Mouse (Mus musculus) neural tube, embryonic 12.5 days (tissue): ENCODE results near the gene 4930550C14Rik. TPM values are rescaled to one million over a fixed set of nuclear protein-coding genes. Genes with fewer than 3 reads are reported as not detected.

Source experiments
- ATAC-seq: fragments of 200-750 bp; cut with Nextera tagmentation; 2 replicates; pipeline ENCODE4 v1.8.0; 2017; ENCODE audit warnings: low read depth, mild to moderate bottlenecking, moderate TSS enrichment, moderate library complexity; ENCODE audit not compliant: low FRiP score
- H3K27ac ChIP-seq: fragments of 300-500 bp; sonication (generic); 2 replicates; pipeline ENCODE4 v1.5.1; 2016
- H3K27me3 ChIP-seq: fragments of 300-500 bp; sonication (generic); replicated peaks from 2 replicates; pipeline ENCODE4 v1.6.1; 2016; ENCODE audit warnings: mild to moderate bottlenecking
- H3K36me3 ChIP-seq: fragments of 300-500 bp; sonication (generic); 2 replicates; pipeline ENCODE4 v1.6.1; 2016; ENCODE audit warnings: mild to moderate bottlenecking
- H3K4me1 ChIP-seq: fragments of 300-500 bp; sonication (generic); 2 replicates; pipeline ENCODE4 v1.6.1; 2016
- H3K4me2 ChIP-seq: fragments of 300-500 bp; sonication (generic); replicated peaks from 2 replicates; pipeline ENCODE4 v1.6.1; 2016; ENCODE audit warnings: mild to moderate bottlenecking
- H3K4me3 ChIP-seq: fragments of 300-500 bp; sonication (generic); 2 replicates; pipeline ENCODE4 v1.5.1; 2016
- H3K9ac ChIP-seq: fragments of 300-500 bp; sonication (generic); 2 replicates; pipeline ENCODE4 v1.6.1; 2016; ENCODE audit warnings: mild to moderate bottlenecking
- H3K9me3 ChIP-seq: fragments of 300-500 bp; sonication (generic); 2 replicates; pipeline ENCODE4 v1.6.1; 2016; ENCODE audit warnings: mild to moderate bottlenecking
- WGBS: fragments of 180-500 bp; shearing (Covaris S2); methylation state at CpG from one replicate; pipeline ENCODE4 v1.1.7; 2016; 5-methylcytosine and 5-hydroxymethylcytosine counted together
- microRNA-seq: library from miRNA; unstranded; fragments of <30 nt; microRNA quantifications from one replicate; pipeline ENCODE4, GENCODE M21; 2017
- polyA plus RNA-seq: library from polyadenylated mRNA; unstranded; fragments of >200 nt; fragmentation: Nextera tagmentation; extraction: Ambion mirVana; gene quantifications from 2 replicates; pipeline ENCODE4 v1.2.1, GENCODE M21; 2016

The 4930550C14Rik gene
- polyA plus RNA-seq, 1 experiment from 2014 or later: 0.39 TPM

DNA sequence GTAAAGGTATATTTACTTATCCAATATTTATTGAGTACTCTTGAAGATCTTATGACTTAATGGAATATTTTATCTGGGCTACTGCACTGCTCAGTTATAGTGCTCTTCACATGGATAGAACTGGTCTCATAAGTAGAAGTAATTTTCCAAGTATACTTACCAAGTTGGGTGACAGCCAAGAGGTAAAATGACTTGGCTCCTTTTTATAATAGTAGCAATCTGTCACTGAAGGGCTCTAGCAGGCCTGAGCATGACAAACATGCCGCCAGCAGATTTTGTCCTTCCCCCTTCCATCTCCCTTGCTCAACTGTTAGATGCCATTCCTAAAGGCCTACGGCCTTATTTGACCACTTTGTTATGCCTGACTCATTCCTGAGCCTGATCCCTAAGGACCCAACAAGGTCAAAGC lies 6.8 kb downstream of the 4930550C14Rik start:
- Histone ChIP-seq H3K27ac (no peak overlapping the region), H3K4me1 (peaks cover 10% of the 10 kb centered on the region), H3K4me2 (no peak overlapping the region), H3K9me3 (no peaks in the 10 kb centered on the region), H3K9ac (no peak overlapping the region), H3K36me3 (no peaks in the 10 kb centered on the region), H3K4me3 (no peak overlapping the region), H3K27me3 (no peaks in the 10 kb centered on the region)
- WGBS: 97% methylated on average over 2 of the region's 2 CpGs
- no peak for ATAC-seq

GRCm38 (mm10) chr9:53409427-53409826 lies 7.3 kb downstream of the 4930550C14Rik start:
- Histone ChIP-seq H3K27me3 (no peaks in the 10 kb centered on the region), H3K9ac (no peak overlapping the region), H3K36me3 (no peaks in the 10 kb centered on the region), H3K4me2 (no peak overlapping the region), H3K27ac (no peak overlapping the region), H3K9me3 (no peaks in the 10 kb centered on the region), H3K4me3 (no peak overlapping the region), H3K4me1 (peaks cover 9% of the 10 kb centered on the region)
- no peak for ATAC-seq
- 80% methylated on average over 3 of the region's 3 CpGs for WGBS

DNA sequence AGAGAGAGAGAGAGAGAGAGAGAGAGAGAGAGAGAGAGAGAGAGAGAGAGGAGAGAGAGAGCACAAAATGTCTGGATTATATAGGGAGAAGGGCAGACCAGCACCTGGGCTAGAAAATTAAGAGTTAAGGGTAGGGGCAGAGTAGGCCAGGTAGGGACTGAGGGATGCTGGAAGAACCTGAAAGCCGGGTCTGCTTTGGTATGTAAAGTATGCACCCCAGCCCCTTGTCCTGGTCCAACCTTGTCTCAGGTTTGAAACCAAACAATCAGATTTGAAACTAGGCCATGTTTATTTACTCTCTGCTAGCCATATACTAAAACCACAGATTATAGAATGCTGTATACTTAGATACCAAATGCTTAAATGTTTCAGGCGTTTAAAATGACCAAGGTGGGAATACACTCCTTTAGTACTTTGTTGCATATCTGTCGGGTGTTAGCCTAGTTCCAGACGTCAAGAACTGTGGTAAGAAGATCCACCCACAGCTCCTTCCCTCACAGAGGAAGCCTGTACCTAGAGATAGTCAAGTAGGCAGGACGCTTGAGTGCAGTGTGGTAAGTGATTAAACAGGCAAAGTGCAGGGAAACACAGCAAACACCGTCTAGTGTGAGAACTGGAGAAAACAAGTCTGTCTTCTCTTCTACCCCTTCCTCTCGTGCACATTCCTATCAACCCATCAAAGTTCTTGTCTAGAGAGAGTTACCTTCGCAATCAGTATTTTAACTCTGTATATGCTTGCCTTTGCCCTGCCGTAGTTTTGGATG lies 20.2 kb downstream of the 4930550C14Rik start:
- no peak for ATAC-seq
- H3K9ac ChIP-seq: no peak overlapping the region
- no peaks in the 10 kb centered on the region for H3K27me3 ChIP-seq
- H3K27ac ChIP-seq: no peak overlapping the region
- no peaks in the 10 kb centered on the region for H3K36me3 ChIP-seq
- H3K4me3 ChIP-seq: no peak overlapping the region
- 77% methylated on average over 9 of the region's 9 CpGs for WGBS
- no peaks in the 10 kb centered on the region for H3K4me1 ChIP-seq
- no peaks in the 10 kb centered on the region for H3K9me3 ChIP-seq
- no peak overlapping the region for H3K4me2 ChIP-seq

DNA sequence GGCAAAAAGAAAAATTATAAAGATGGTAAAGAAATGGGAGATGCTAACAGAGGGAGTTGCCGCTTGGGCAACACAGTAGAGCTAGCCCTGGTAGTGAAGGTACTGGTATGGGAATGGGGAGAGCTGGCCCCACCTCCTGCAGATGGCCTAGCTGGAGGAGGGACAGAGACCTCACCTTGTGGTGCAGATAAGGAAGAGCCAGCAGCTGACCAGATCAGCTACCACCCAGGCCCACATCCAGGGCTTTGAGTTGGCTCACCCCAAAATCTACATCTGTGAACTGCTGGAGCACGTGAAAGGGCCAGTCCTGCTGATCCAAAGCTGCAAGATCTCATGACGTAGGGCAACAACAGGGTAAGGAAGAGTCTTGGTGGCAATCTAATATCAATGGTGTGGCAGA lies 24.6 kb downstream of the 4930550C14Rik start:
- H3K27me3 ChIP-seq: no peaks in the 10 kb centered on the region
- no peak overlapping the region for H3K4me2 ChIP-seq
- H3K9ac ChIP-seq: no peak overlapping the region
- no peak for ATAC-seq
- H3K27ac ChIP-seq: no peak overlapping the region
- no peaks in the 10 kb centered on the region for H3K36me3 ChIP-seq
- no peak overlapping the region for H3K4me3 ChIP-seq
- WGBS: 91% methylated on average over 3 of the region's 3 CpGs
- H3K9me3 ChIP-seq: no peaks in the 10 kb centered on the region
- no peaks in the 10 kb centered on the region for H3K4me1 ChIP-seq

DNA sequence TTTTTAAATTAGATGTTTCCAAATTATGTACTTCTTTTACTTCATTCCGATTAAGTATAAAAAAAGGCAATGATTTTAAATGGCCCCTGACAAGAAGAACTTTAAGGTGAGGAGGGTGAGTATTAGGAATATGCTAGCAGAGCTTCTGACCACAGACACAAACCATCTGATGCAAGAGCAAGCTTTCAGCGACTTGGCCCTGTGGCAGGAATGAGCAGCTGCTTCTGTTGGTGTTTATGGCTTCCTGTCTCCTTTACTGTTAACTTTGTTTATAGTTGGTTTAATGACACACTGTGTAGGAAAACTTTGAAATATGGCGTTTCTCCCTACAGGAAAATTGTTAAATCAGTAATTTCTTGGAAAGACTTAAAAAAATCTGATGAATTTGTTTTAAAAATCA lies 25.5 kb downstream of the 4930550C14Rik start:
- H3K27me3 ChIP-seq: no peaks in the 10 kb centered on the region
- no peaks in the 10 kb centered on the region for H3K4me1 ChIP-seq
- no peak overlapping the region for H3K4me3 ChIP-seq
- H3K27ac ChIP-seq: no peak overlapping the region
- H3K4me2 ChIP-seq: no peak overlapping the region
- H3K9ac ChIP-seq: no peak overlapping the region
- no peak for ATAC-seq
- WGBS: 67% methylated on average over 3 of the region's 3 CpGs
- H3K36me3 ChIP-seq: no peaks in the 10 kb centered on the region
- no peaks in the 10 kb centered on the region for H3K9me3 ChIP-seq

- no peak overlapping the region for H3K9ac ChIP-seq
- no peaks in the 10 kb centered on the region for H3K27me3 ChIP-seq
- H3K27ac ChIP-seq: no peak overlapping the region
- no peak overlapping the region for H3K4me3 ChIP-seq
- ATAC-seq: no peak
- WGBS: 92% methylated on average over 14 of the region's 14 CpGs
- peaks cover 22% of the 10 kb centered on the region for H3K36me3 ChIP-seq
- H3K9me3 ChIP-seq: no peaks in the 10 kb centered on the region
- H3K4me1 ChIP-seq: no peaks in the 10 kb centered on the region
- H3K4me2 ChIP-seq: no peak overlapping the region
These were observed 33.9 kb downstream of the 4930550C14Rik start for GRCm38 (mm10) chr9:53435830-53436570.

DNA sequence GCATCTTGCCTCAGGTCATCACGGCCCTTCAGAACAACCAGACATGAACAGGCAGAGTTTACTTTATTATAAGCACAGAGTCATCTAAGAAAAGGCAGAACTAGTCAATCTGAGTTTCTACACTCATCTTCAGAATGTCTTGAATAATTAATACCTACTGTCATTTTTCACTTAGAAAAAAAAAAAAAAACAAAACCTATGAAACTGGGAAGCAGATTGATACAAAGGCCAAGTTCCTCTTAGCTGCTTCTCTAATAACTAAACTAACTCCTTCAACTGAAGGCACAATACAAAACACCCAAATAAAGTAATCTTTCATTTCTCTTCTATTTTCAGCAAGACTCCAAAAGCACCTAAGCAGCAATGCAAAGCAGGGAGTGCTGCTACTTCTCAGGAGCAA lies 48.5 kb downstream of the 4930550C14Rik start:
- no peak overlapping the region for H3K4me3 ChIP-seq
- no peak overlapping the region for H3K4me2 ChIP-seq
- no peak for ATAC-seq
- H3K36me3 ChIP-seq: peaks cover 40% of the 10 kb centered on the region
- H3K27me3 ChIP-seq: no peaks in the 10 kb centered on the region
- no peaks in the 10 kb centered on the region for H3K9me3 ChIP-seq
- H3K4me1 ChIP-seq: no peaks in the 10 kb centered on the region
- WGBS: 96% methylated on average over 1 of the region's 1 CpGs
- H3K9ac ChIP-seq: no peak overlapping the region
- H3K27ac ChIP-seq: no peak overlapping the region

DNA sequence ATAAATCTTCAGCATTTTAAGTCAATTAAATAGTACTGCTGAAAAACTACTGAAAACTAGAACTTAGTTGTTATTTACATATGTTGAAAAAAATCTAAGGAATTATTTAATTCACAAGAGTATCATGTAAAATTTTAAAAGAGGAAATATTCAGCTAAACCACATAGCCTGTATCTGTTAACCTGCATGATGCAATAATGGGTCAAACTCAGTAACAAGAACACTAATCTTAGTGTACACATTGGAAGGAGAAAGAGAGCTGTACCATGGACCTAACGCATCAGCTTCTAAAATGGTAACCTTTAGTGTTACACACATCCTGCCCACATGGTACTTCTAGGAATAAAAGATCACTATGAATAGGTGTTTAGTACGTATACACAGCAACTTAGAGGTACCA lies 49.9 kb downstream of the 4930550C14Rik start:
- peaks cover 35% of the 10 kb centered on the region for H3K36me3 ChIP-seq
- 96% methylated on average over 2 of the region's 2 CpGs for WGBS
- H3K27me3 ChIP-seq: no peaks in the 10 kb centered on the region
- no peak overlapping the region for H3K4me3 ChIP-seq
- H3K4me2 ChIP-seq: no peak overlapping the region
- no peaks in the 10 kb centered on the region for H3K4me1 ChIP-seq
- no peak overlapping the region for H3K9ac ChIP-seq
- H3K9me3 ChIP-seq: no peaks in the 10 kb centered on the region
- ATAC-seq: no peak
- H3K27ac ChIP-seq: no peak overlapping the region

GRCm38 (mm10) chr9:53472806-53473518 lies 70.8 kb downstream of the 4930550C14Rik start:
- H3K4me2 ChIP-seq: no peak overlapping the region
- no peaks in the 10 kb centered on the region for H3K27me3 ChIP-seq
- peaks cover 13% of the 10 kb centered on the region for H3K36me3 ChIP-seq
- H3K9me3 ChIP-seq: no peaks in the 10 kb centered on the region
- ATAC-seq: no peak
- WGBS: 82% methylated on average over 9 of the region's 9 CpGs
- no peak overlapping the region for H3K4me3 ChIP-seq
- no peak overlapping the region for H3K27ac ChIP-seq
- no peak overlapping the region for H3K9ac ChIP-seq
- no peaks in the 10 kb centered on the region for H3K4me1 ChIP-seq

Small RNA genes within 50 kb of the gene (microRNA-seq; reads per million reads assigned to microRNA genes)
- not detected for gene Mir130c

Other genes with a start within 250 kb of the 4930550C14Rik start
- 25.4 and 27.9 TPM in 2 replicates for gene Ddx10, start 154.3 kb upstream of the 4930550C14Rik start, polyA plus RNA-seq
- 0.19 and 0.38 TPM in 2 replicates for gene Exph5, start 100.7 kb upstream of the 4930550C14Rik start, polyA plus RNA-seq
- 8.2 and 8.7 TPM in 2 replicates for gene Kdelc2, start 18.3 kb upstream of the 4930550C14Rik start, polyA plus RNA-seq
- gene Atm, start 134.4 kb downstream of the 4930550C14Rik start, polyA plus RNA-seq: 12.3 and 14.1 TPM in 2 replicates
- 14.0 and 16.7 TPM in 2 replicates for gene Npat, start 134.7 kb downstream of the 4930550C14Rik start, polyA plus RNA-seq
- 86.1 and 94.9 TPM in 2 replicates for gene Acat1, start 208.1 kb downstream of the 4930550C14Rik start, polyA plus RNA-seq